Mouse (Mus musculus) layer of hippocampus, adult 11-12 months (tissue): ENCODE measurements around the gene Ints7.

Source experiments
- DNase-seq: peaks from one replicate; pipeline ENCODE4 v3.0.0; 2022; ENCODE audit warnings: low spot score

The Ints7 gene

GRCm38 (mm10) chr1:191632511-191633095 is 57.2 kb downstream of the Ints7 start:
- no peak for DNase-seq

DNA sequence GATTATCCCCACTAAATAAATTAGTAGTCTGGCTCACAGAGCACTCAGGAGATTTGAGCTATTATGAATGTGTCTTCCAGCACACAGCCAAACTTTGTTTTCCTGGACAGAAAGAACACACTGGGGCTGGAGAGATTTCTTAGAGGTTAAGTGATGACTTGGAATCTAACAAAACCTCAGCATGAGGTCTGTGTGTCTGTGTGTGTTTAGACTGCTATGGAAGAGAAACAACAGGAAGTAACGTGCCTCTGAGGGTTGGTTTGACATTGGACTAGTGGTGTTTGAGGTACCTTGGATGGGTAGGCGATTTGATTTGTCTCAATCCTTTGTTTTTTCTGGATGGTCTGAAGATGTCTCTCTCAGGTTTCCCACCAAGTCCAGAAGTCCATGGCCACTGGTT is 58.7 kb downstream of the Ints7 start:
- no peak for DNase-seq

- no peak for DNase-seq
Measured at GRCm38 (mm10) chr1:191638404-191638803, 63.0 kb downstream of the Ints7 start.

- DNase-seq = no peak
Measured at GRCm38 (mm10) chr1:191639200-191639807, 63.9 kb downstream of the Ints7 start.

GRCm38 (mm10) chr1:191640146-191640545 is 64.7 kb downstream of the Ints7 start:
- DNase-seq = no peak

DNA sequence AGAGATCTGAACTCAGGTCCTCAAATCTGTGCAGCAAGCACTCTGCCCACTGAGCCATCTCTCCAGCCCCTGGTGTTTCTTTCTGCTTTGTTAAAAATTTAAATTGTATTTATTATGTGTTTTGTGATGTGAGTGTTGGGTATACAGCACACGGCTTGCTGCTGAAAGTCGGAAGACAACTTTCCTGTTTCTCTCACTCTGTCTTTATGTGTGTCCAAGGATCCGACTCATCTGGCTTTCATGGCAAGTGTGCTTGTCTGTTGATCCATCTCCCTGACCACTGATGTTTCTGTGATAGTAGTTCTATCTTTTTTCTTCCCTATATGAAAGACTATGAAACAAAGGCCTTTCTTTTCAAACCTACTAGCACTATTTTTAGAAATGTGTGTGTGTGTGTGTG is 65.4 kb downstream of the Ints7 start:
- no peak for DNase-seq

DNA sequence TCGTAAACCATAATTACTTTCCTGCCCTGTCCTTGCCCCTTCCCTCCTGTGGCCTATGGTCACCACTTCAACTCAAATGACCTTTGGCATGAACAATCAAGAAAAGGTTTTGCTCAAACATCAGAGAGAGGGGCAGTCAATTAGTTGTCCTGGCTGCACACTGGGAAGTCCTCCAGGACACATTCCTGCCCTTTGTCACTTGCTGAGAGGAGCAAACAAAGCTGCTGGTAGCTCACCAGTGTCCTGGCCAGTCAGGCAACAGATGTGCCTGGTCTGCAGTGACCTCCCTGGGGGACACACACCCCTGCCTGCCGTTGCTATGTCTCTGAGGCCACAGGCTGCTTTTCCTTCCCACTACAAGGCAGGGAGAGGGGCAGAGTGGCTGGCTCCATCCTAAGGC is 66.0 kb downstream of the Ints7 start:
- DNase-seq = no peak

GRCm38 (mm10) chr1:191642903-191643302 is 67.5 kb downstream of the Ints7 start:
- DNase-seq = no peak

- DNase-seq = no peak
Measured at GRCm38 (mm10) chr1:191645921-191646320, 70.5 kb downstream of the Ints7 start.

GRCm38 (mm10) chr1:191647590-191647989 is 72.2 kb downstream of the Ints7 start:
- DNase-seq = no peak

- no peak for DNase-seq
Measured at GRCm38 (mm10) chr1:191659441-191659840, 84.0 kb downstream of the Ints7 start.

GRCm38 (mm10) chr1:191661019-191661796 is 85.8 kb downstream of the Ints7 start:
- DNase-seq = no peak

GRCm38 (mm10) chr1:191662178-191662898 is 86.9 kb downstream of the Ints7 start:
- DNase-seq = no peak

DNA sequence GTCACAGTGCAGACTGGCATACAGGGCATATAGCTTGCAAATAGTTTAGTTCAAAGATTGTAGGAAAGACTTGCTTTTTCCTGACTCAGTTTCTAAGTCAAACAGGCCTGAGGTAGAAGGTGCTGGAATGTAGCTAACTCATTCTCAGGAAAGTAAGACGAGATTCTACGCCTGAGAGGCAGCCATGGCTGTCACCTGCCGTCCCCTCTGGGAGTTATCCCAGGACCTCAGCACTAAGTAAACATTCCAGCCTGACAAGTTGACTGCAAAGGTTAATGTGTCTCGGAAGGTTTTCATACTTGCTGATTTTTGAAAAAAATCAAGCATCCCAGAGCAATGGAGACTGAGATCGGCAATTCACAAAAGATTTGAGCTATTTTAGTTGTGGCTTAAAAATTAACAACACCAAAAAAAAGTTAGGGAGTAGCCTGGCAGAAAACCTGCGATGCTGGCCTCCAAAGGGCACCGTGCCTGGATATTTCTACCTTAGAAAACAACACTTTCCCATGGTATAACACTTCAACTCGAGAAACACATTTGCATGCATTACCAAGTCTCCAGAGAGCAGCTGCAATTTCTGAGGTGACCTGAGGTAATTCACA is 87.6 kb downstream of the Ints7 start:
- no peak for DNase-seq

DNA sequence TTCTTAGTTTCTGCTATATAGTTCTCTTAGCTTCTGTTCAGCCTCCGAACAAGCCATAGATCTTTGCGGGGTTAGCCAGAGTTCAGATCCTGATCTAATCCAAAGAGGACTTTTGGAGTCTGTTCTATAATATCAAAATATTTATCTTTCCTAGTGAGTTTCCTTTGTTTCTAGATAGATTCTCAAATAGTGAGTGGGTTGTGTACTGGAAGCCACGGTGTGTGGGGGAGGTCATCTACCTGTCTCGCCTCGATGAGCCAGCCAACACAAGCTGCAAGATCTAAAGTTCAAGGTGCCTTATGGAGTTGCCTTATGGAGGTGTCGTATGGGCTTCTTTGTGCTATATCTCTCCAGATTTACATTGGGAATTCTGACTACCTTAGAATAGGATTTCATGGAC is 88.2 kb downstream of the Ints7 start:
- no peak for DNase-seq

DNA sequence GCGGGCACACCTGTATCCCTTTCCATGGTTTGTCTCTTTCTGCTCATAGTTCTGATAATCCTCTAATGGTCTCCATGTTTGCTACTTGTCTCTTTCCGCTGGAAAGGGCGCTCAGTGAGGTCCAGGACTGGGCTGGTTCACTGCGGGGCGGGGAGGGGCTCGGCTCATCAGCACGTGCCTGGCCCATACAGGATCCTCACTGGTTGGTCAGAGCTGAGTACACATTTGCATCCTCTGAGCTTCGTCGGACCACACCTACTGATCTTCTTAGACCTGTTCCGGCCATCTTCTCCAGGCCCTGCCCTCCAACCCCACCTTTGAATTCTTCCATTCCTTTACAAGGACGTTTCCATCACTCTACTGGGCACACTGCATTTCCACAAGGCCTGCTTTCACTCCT is 90.9 kb downstream of the Ints7 start:
- DNase-seq = no peak

DNA sequence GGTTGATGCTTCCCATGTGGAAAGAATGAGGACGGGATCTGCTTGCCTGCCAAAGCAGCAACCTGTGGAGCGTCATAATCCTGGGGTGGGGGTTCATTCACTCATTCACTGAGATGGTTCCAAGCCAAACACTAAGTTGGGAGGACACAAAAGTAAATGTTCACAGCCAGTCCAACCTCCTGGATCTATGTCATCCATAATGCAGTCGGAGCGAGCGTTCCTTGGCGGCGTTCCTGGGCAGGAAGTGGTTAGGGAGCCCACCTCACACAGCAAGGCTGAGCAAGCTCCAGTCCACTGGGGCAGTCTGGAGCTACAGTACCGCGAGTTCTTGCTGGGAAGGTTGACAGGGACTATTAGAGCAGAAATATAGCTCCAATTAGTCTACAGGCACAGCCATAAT is 92.6 kb downstream of the Ints7 start:
- no peak for DNase-seq
